Mouse (Mus musculus) G1E-ER4 (cell line): Measurements from ENCODE around the gene Tmem258. TPM values are rescaled to one million over a fixed set of nuclear protein-coding genes. Genes with fewer than 3 reads are reported as not detected.
A peak's percentile ranks its signal among the peaks of the same experiment; 100 is the strongest.

Source experiments
- GATA1 ChIP-seq: IDR thresholded peaks from one replicate; pipeline ENCODE4 v1.8.0; 2012; ENCODE audit warnings: low read length, inconsistent platforms
- polyA plus RNA-seq: library from polyadenylated mRNA; stranded (reverse); fragments of >175 nt; gene quantifications from 2 replicates; pipeline ENCODE4 v1.2.3, GENCODE M21; 2012

The Tmem258 gene
- polyA plus RNA-seq = 11.2 and 21.0 TPM in 2 replicates

- no peak for TF ChIP-seq GATA1
These were observed at the start of gene Tmem258, which contains the start of gene Fen1 for GRCm38 (mm10) chr19:10203848-10204615. Gene Tmem258, plus strand, starts transcription at chr19:10204014. Gene Fen1, minus strand, starts transcription at chr19:10204169.

- no peak for TF ChIP-seq GATA1
These were observed 46.1 kb upstream of the Tmem258 start for GRCm38 (mm10) chr19:10157725-10158124.

GRCm38 (mm10) chr19:10163896-10164295, 39.9 kb upstream of the Tmem258 start:
- TF ChIP-seq GATA1 = no peak

GRCm38 (mm10) chr19:10167112-10167511, 36.7 kb upstream of the Tmem258 start:
- TF ChIP-seq GATA1 = no peak

GRCm38 (mm10) chr19:10167951-10168350, 35.9 kb upstream of the Tmem258 start:
- TF ChIP-seq GATA1 = no peak

- no peak for TF ChIP-seq GATA1
These were observed 35.4 kb upstream of the Tmem258 start for GRCm38 (mm10) chr19:10168441-10168840.

- no peak for TF ChIP-seq GATA1
These were observed 34.6 kb upstream of the Tmem258 start for GRCm38 (mm10) chr19:10169179-10169578.

GRCm38 (mm10) chr19:10170466-10170865, 33.3 kb upstream of the Tmem258 start:
- no peak for TF ChIP-seq GATA1

- no peak for TF ChIP-seq GATA1
These were observed 32.5 kb upstream of the Tmem258 start for GRCm38 (mm10) chr19:10171359-10171758.

GRCm38 (mm10) chr19:10171846-10172245, 32.0 kb upstream of the Tmem258 start:
- no peak for TF ChIP-seq GATA1

GRCm38 (mm10) chr19:10173116-10173718, 30.6 kb upstream of the Tmem258 start:
- TF ChIP-seq GATA1 = peak; percentile 45

GRCm38 (mm10) chr19:10173844-10174539, 29.8 kb upstream of the Tmem258 start:
- TF ChIP-seq GATA1 = peak; percentile 86

- TF ChIP-seq GATA1 = no peak
These were observed 28.9 kb upstream of the Tmem258 start for GRCm38 (mm10) chr19:10174956-10175355.

GRCm38 (mm10) chr19:10176477-10176876, 27.3 kb upstream of the Tmem258 start:
- no peak for TF ChIP-seq GATA1

GRCm38 (mm10) chr19:10176941-10177372, 26.9 kb upstream of the Tmem258 start:
- no peak for TF ChIP-seq GATA1

GRCm38 (mm10) chr19:10181225-10181624, 22.6 kb upstream of the Tmem258 start:
- no peak for TF ChIP-seq GATA1
